Mouse (Mus musculus) liver, embryonic 12.5 days (tissue): ENCODE measurements around the gene Ubtd2. TPM values are rescaled to one million over a fixed set of nuclear protein-coding genes. Genes with fewer than 3 reads are reported as not detected.

Experiments
- ATAC-seq: fragments of 200-750 bp; cut with Nextera tagmentation; 2 replicates; pipeline ENCODE4 v1.8.0; 2017; ENCODE audit warnings: moderate number of reproducible peaks, mild to moderate bottlenecking, moderate library complexity
- H3K27ac ChIP-seq: fragments of 300-500 bp; sonication (generic); 2 replicates; pipeline ENCODE4 v1.5.1; 2016; ENCODE audit warnings: mild to moderate bottlenecking
- H3K27me3 ChIP-seq: fragments of 300-500 bp; sonication (generic); replicated peaks from 2 replicates; pipeline ENCODE4 v1.6.1; 2016; ENCODE audit warnings: mild to moderate bottlenecking, moderate library complexity
- H3K36me3 ChIP-seq: fragments of 300-500 bp; sonication (generic); 2 replicates; pipeline ENCODE4 v1.6.1; 2016; ENCODE audit warnings: mild to moderate bottlenecking, moderate library complexity
- H3K4me1 ChIP-seq: fragments of 300-500 bp; sonication (generic); 2 replicates; pipeline ENCODE4 v1.6.1; 2016
- H3K4me2 ChIP-seq: fragments of 300-500 bp; sonication (generic); 2 replicates; pipeline ENCODE4 v1.6.1; 2016; ENCODE audit warnings: mild to moderate bottlenecking, moderate library complexity
- H3K4me3 ChIP-seq: fragments of 300-500 bp; sonication (generic); 2 replicates; pipeline ENCODE4 v1.5.1; 2016; ENCODE audit warnings: mild to moderate bottlenecking, moderate library complexity
- H3K9ac ChIP-seq: fragments of 300-500 bp; sonication (generic); 2 replicates; pipeline ENCODE4 v1.6.1; 2016; ENCODE audit warnings: mild to moderate bottlenecking, moderate library complexity
- H3K9me3 ChIP-seq: fragments of 300-500 bp; sonication (generic); replicated peaks from 2 replicates; pipeline ENCODE4 v1.6.1; 2016; ENCODE audit warnings: mild to moderate bottlenecking, moderate library complexity
- WGBS: fragments of 180-500 bp; shearing (Covaris S2); methylation state at CpG from one replicate; pipeline ENCODE4 v1.1.7; 2016; ENCODE audit not compliant: insufficient replicate concordance; 5-methylcytosine and 5-hydroxymethylcytosine counted together
- polyA plus RNA-seq: library from polyadenylated mRNA; unstranded; fragments of >200 nt; fragmentation: Nextera tagmentation; extraction: Ambion mirVana; gene quantifications from 2 replicates; pipeline ENCODE4 v1.2.1, GENCODE M21; 2016

Gene Ubtd2
- polyA plus RNA-seq, 1 experiment from 2014 or later = 9.6 TPM

DNA sequence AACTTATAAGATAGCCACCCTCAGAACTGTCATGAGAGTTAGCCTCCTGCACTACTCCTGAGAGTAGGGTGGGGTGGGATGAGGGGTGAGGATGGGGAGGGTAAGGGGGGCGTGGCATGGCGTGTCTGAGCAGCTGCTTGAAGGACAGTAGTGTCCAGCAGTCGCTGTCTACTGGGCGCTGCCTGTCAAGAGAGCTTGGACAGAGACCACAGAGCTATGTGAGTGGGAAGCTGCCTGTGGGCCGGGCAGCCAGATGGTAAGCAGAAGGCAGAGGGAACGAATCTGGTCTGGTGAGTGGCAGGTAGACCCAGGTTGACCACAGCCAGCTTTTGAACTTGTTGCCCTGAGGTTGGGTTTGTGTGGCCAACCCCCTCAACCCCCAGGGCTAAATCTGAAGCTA is 85.3 kb downstream of the Ubtd2 start:
- H3K27ac ChIP-seq = peak overlapping the region; percentile 98

DNA sequence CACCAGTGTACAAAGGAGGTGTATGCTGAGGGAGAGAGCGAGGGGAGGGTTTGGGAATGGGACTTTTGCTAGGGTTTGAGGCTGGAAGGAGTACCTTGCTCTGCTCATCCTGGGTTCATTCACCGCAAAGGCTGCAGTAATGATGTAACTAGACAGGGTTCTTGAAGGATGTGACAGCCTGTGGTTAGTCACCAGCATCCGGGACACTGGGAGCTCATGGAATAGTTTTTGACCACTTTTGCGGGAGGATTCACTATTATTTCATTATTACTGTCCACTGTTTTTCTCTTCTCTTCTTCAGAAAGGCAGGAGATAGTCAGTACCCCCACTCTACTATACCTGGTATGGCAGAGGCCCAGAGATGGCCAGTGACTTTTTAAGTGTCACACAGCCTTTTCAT is 87.0 kb downstream of the Ubtd2 start:
- Histone ChIP-seq H3K4me2 (peak overlapping the region; percentile 87), H3K36me3 (peaks cover 16% of the 10 kb centered on the region), H3K9me3 (no peaks in the 10 kb centered on the region), H3K4me1 (peaks cover 82% of the 10 kb centered on the region), H3K9ac (peak overlapping the region; percentile 77), H3K27me3 (no peaks in the 10 kb centered on the region), H3K27ac (peak overlapping the region; percentile 98), H3K4me3 (peak overlapping the region; percentile 52)
- 36% methylated on average over 4 of the region's 4 CpGs for WGBS
- no peak for ATAC-seq

More for the DNA sequence above, 85.3 kb downstream of the Ubtd2 start:
- H3K4me1 ChIP-seq = peaks cover 95% of the 10 kb centered on the region
- H3K9me3 ChIP-seq = no peaks in the 10 kb centered on the region
- H3K36me3 ChIP-seq = peaks cover 14% of the 10 kb centered on the region
- 50% methylated on average over 6 of the region's 6 CpGs for whole genome bisulfite sequencing
- ATAC-seq = no peak
- H3K27me3 ChIP-seq = no peaks in the 10 kb centered on the region
- no peak overlapping the region for H3K4me3 ChIP-seq
- no peak overlapping the region for H3K4me2 ChIP-seq
- H3K9ac ChIP-seq = no peak overlapping the region

DNA sequence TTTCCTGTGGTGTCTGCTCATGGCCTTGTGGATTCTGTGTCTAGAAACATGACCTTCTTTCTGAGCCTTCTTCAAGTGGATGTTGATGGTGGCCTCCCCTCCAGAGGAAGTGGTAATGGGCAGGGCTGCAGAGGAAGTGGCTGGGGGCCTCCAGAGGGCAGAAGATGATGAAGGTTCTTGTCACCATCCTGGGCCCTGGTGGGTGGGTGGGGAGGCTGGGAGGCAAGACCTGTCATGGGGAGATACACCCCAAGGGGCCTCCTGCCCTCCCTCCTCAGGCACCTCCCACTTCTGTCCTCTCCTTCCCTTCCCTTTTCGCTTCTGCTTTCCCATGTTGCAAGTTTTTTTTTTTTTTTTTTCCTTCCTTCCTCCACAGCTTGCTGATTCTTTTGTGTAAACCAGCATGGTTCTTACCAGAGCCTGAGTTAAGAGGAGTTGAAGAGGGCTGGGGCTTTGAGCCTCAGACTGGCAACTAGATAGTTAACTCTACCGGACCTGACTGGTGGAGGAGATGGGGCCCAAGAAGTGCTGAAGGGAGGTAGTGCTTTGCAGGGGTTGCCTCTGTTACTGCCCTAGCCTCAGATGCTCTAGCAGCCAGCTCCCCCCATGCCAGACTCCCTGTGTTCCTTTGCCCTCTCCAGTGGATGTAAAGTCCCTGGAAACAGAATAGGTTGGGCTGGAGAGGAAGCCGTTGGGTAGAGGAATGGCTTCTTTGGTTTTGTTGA is 87.7 kb downstream of the Ubtd2 start:
- H3K4me2 ChIP-seq = peak overlapping the region; percentile 87
- ATAC-seq = peak; percentile 98
- no peaks in the 10 kb centered on the region for H3K9me3 ChIP-seq
- peak overlapping the region; percentile 77 for H3K9ac ChIP-seq
- no peaks in the 10 kb centered on the region for H3K27me3 ChIP-seq
- peak overlapping the region; percentile 52 for H3K4me3 ChIP-seq
- peak overlapping the region; percentile 98 for H3K27ac ChIP-seq
- H3K36me3 ChIP-seq = peaks cover 16% of the 10 kb centered on the region
- WGBS = 8% methylated on average over 3 of the region's 3 CpGs
- H3K4me1 ChIP-seq = peaks cover 80% of the 10 kb centered on the region

DNA sequence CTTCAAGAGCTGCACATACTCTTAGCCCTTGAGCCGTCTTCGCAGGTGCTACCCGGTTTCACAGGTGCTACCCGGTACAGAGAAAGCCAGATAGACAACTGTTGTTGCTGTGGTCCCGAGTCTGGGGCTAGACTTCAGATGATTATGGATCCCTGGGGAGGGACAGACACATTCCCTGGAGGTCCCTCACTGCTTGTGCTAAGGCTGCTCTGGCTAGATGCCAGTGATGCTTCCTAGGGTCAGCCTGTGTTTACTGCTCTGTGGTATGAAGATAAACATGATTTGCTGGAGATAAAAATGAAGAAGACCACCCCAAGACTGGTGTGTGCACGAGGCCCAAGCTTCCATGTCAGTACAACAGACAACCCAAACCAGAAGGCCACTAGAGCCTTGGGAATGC is 88.9 kb downstream of the Ubtd2 start:
- Histone ChIP-seq H3K9me3 (no peaks in the 10 kb centered on the region), H3K4me1 (peaks cover 74% of the 10 kb centered on the region), H3K4me3 (peak overlapping the region; percentile 52; the same call in 1 of the 2 replicates), H3K9ac (peak overlapping the region; percentile 77), H3K27ac (peak overlapping the region; percentile 98), H3K27me3 (no peaks in the 10 kb centered on the region), H3K36me3 (peaks cover 16% of the 10 kb centered on the region), H3K4me2 (peak overlapping the region; percentile 87)
- no peak for ATAC-seq
- WGBS = 71% methylated on average over 6 of the region's 6 CpGs

DNA sequence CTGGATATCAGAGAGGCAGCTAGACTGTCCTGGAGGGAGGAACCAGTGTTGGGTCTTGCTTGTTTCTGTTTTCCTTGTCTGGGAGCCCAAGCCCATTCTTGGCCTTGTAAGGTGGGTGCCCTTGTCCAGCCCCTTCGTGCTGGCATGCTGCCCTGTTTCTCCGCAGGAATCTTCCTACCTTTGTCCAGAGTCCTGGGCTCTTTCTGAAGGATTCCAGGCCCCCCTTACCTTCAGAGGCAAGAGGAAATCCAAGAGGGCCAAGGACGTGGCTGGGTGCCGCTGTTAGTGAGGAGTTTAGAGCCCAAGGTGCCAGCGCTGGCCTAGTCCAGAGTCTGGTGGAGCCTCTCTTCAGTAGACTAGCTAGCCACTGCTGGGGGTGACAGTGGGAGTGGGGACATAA is 89.3 kb downstream of the Ubtd2 start:
- peak overlapping the region; percentile 98 for H3K27ac ChIP-seq
- peak overlapping the region; percentile 77 for H3K9ac ChIP-seq
- H3K4me2 ChIP-seq = peak overlapping the region; percentile 87
- H3K36me3 ChIP-seq = peaks cover 16% of the 10 kb centered on the region
- H3K4me1 ChIP-seq = peaks cover 70% of the 10 kb centered on the region
- 96% methylated on average over 5 of the region's 5 CpGs for WGBS
- H3K27me3 ChIP-seq = no peaks in the 10 kb centered on the region
- ATAC-seq = no peak
- H3K9me3 ChIP-seq = no peaks in the 10 kb centered on the region
- H3K4me3 ChIP-seq = no peak overlapping the region

DNA sequence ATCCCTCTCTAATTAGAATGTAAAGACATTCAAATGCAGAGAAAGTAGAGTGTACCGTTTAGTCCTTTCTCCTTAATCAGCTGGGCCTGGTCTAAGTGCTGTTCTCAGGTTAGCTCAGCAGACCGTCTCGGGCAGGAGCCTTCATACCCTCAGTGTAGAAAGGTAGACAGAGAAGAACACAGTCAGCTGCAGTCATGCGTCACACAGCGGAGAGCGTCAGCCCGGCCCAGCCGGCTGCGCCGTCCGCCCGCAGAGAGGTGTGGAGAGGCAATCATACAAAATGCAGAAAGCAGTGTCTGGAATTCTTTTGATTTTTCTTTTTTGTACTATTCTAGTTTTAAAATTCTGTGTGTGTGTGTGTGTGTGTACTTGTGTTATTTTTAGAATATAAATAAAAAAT is 90.4 kb downstream of the Ubtd2 start:
- H3K36me3 ChIP-seq = peaks cover 16% of the 10 kb centered on the region
- WGBS = 90% methylated on average over 12 of the region's 12 CpGs
- H3K4me2 ChIP-seq = no peak overlapping the region
- peaks cover 63% of the 10 kb centered on the region for H3K4me1 ChIP-seq
- H3K4me3 ChIP-seq = no peak overlapping the region
- no peak for ATAC-seq
- no peaks in the 10 kb centered on the region for H3K9me3 ChIP-seq
- no peaks in the 10 kb centered on the region for H3K27me3 ChIP-seq
- 0 out of 2 replicates have a peak overlapping the region, but pooled peaks have one; percentile 22 for H3K27ac ChIP-seq
- no peak overlapping the region for H3K9ac ChIP-seq

DNA sequence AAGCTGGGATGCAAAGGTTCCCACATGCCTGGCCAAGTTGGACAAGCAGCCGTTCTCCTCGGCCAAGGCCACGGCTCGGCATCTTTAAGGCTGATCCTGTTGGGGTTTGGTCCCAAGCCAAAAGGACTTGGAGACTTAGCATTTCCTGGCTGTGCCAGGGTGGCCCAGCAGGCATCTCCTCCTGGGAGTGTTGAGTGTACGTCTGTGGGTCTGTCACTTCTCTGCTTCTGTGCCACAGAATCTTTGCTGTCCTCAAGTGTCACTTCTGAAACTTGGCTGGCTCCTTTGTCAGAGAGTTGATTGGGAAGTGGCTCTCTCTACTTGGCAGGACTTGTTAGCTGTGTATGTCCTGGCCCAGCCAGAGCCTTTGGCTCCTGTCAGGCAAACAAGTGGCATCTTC is 91.3 kb downstream of the Ubtd2 start:
- Histone ChIP-seq H3K9ac (no peak overlapping the region), H3K36me3 (peaks cover 16% of the 10 kb centered on the region), H3K4me2 (no peak overlapping the region), H3K4me1 (peaks cover 63% of the 10 kb centered on the region), H3K27me3 (no peaks in the 10 kb centered on the region), H3K9me3 (no peaks in the 10 kb centered on the region), H3K4me3 (no peak overlapping the region), H3K27ac (0 out of 2 replicates have a peak overlapping the region, but pooled peaks have one; percentile 37)
- 86% methylated on average over 5 of the region's 5 CpGs for WGBS
- no peak for ATAC-seq

DNA sequence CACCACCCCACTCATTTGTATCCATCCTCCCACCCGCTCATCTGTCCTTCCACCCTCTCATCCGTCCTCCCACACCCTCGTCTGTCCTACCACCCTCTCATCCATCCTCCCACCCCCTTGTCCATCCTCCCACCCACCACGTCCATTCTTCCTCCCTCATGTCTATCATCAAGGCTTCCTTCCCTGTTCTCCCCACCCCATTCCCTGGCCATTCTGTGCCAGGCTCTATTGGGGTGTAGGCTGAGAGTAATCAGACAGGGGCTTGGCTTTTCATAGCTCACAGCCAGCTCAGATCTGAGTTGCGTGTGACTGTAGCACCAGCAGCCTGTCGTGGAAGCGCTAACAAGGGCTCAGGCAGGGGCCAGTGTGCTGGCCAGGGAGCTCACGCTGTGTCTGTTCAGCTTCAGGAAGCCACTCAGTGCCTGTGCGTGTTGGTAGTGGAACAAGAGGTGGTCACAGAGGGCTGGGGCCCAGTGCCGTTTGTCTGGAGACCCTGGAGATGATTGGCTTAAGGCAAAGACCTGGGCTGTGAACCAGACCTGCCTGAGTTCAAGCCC is 92.3 kb downstream of the Ubtd2 start:
- WGBS = 74% methylated on average over 10 of the region's 10 CpGs
- no peak overlapping the region for H3K27ac ChIP-seq

DNA sequence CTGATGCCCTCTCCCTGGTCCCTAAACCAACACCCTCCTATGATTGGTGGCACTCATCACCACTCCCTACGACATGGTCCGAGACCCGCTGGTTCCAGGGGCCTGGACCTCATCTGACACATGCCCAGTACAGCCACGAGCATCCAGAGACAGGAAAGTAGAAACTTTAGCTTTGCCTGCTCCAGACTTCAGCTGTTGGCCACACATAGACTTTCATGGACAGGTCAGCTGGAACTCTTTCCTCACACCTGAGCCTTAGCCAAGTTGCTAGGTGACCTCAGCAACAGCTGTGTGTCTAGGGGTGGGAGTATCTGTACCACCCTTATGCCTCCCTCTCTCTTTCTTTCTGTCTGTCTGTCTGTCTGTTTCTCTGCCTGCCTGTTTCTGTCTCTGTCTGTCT is 93.1 kb downstream of the Ubtd2 start:
- Histone ChIP-seq H3K4me2 (no peak overlapping the region), H3K9ac (no peak overlapping the region), H3K4me1 (peaks cover 63% of the 10 kb centered on the region), H3K9me3 (no peaks in the 10 kb centered on the region), H3K36me3 (peaks cover 16% of the 10 kb centered on the region), H3K4me3 (no peak overlapping the region), H3K27ac (no peak overlapping the region), H3K27me3 (no peaks in the 10 kb centered on the region)
- WGBS = 71% methylated on average over 4 of the region's 4 CpGs
- no peak for ATAC-seq

More for the DNA sequence above, 92.3 kb downstream of the Ubtd2 start:
- ATAC-seq = no peak
- H3K36me3 ChIP-seq = peaks cover 16% of the 10 kb centered on the region
- H3K9me3 ChIP-seq = no peaks in the 10 kb centered on the region
- no peaks in the 10 kb centered on the region for H3K27me3 ChIP-seq
- H3K9ac ChIP-seq = no peak overlapping the region
- peaks cover 63% of the 10 kb centered on the region for H3K4me1 ChIP-seq
- H3K4me2 ChIP-seq = no peak overlapping the region
- H3K4me3 ChIP-seq = no peak overlapping the region

DNA sequence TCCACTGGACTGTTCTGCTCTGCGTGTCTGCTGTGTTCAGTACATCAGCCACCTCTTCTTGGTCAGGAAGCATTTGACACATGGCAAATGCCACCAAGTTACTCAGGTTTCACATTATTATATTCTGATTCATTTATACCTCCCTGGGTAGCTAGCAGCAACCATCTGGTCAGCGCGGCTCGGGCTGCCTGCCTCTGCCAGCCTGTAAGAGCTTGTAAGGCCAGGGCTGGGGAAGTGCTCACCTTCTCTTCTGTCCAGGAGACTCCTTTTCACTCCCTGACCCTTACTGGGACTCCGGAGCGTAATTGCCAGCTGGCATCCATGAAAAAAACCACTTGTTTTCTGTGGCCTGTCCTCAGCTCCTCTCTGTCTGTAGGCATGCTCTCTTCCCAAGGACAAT is 94.1 kb downstream of the Ubtd2 start:
- H3K4me2 ChIP-seq = no peak overlapping the region
- H3K36me3 ChIP-seq = peaks cover 10% of the 10 kb centered on the region
- H3K9ac ChIP-seq = no peak overlapping the region
- no peaks in the 10 kb centered on the region for H3K9me3 ChIP-seq
- WGBS = 91% methylated on average over 6 of the region's 6 CpGs
- no peaks in the 10 kb centered on the region for H3K27me3 ChIP-seq
- no peak overlapping the region for H3K27ac ChIP-seq
- peaks cover 63% of the 10 kb centered on the region for H3K4me1 ChIP-seq
- H3K4me3 ChIP-seq = no peak overlapping the region
- no peak for ATAC-seq

DNA sequence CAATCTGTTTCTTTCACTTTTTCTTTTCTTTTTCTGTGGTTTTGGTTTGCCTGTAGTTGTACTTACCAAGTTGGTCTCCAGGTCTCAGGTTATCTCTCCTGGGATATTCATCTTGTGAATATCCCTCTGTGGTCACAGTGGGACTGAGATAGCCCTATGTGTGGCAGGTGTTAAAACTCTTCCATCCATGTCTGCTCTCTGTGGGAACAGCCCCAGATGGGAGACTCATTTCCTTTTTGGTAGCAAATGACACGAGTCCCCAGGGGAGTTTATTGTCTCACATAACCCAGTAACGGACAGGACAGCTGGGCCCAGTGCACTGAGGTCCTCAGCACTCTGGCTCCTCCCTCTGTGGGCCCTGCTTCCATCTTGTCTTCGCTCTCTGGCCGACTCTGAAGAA is 94.9 kb downstream of the Ubtd2 start:
- Histone ChIP-seq H3K27me3 (no peaks in the 10 kb centered on the region), H3K27ac (no peak overlapping the region), H3K9ac (no peak overlapping the region), H3K36me3 (0 out of 2 replicates have a peak, but pooled peaks cover 5% of the 10 kb centered on the region), H3K9me3 (no peaks in the 10 kb centered on the region), H3K4me3 (no peak overlapping the region), H3K4me1 (peaks cover 63% of the 10 kb centered on the region), H3K4me2 (no peak overlapping the region)
- no peak for ATAC-seq
- WGBS = 58% methylated on average over 4 of the region's 4 CpGs

DNA sequence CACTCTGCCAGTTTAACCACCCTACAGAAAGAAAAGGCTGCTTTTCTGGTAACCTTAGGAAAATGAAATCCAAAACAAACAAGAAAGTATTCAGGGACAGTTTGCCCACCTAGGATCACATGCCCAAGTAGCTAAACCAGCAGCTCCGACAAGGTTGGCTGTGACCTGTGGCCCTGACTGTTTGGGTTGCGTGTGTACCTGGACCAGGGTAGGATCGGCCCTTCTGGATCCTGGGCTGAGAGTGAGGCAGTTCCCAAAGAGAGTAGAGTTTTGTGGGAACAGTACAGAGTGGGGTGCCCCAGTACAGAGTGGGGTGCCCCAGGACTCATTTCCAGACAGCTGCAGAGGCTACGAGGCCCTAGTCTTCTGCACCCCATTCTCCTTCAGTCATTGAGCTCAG is 95.9 kb downstream of the Ubtd2 start:
- H3K36me3 ChIP-seq = peaks cover 10% of the 10 kb centered on the region; the same call in 1 of the 2 replicates
- no peak overlapping the region for H3K4me3 ChIP-seq
- no peak overlapping the region for H3K4me2 ChIP-seq
- no peak overlapping the region for H3K27ac ChIP-seq
- H3K9ac ChIP-seq = no peak overlapping the region
- peaks cover 69% of the 10 kb centered on the region for H3K4me1 ChIP-seq
- WGBS = 82% methylated on average over 4 of the region's 4 CpGs
- H3K27me3 ChIP-seq = no peaks in the 10 kb centered on the region
- no peaks in the 10 kb centered on the region for H3K9me3 ChIP-seq
- ATAC-seq = no peak
